Mouse (Mus musculus): ENCODE data around the gene Gm9918.

- TF ChIP-seq CTCF (IDR thresholded peaks at IDR 0.05; ENCODE audit: extremely low read depth, insufficient read depth, insufficient read length, insufficient replicate concordance) (no peak), POLR2A (IDR thresholded peaks at IDR 0.05; ENCODE audit: low read depth, low read length) (peak; percentile 62; the same call in 1 of the 2 replicates)
Measured at GRCm38 (mm10) chr15:102231748-102232147, 38.6 kb upstream of the Gm9918 start, which contains the start of gene Itgb7.
